Mouse (Mus musculus) liver, embryonic 13.5 days (tissue): Measurements from ENCODE around the gene Dbi. TPM values are rescaled to one million over a fixed set of nuclear protein-coding genes. Genes with fewer than 3 reads are reported as not detected.

Source experiments
- ATAC-seq: fragments of 200-750 bp; cut with Nextera tagmentation; 2 replicates; pipeline ENCODE4 v1.8.0; 2017; ENCODE audit warnings: low read depth, mild to moderate bottlenecking, moderate number of reproducible peaks, moderate library complexity
- DNase-seq: peaks from one replicate; pipeline ENCODE4 v3.0.0; 2022
- H3K27ac ChIP-seq: fragments of 300-500 bp; sonication (generic); 2 replicates; pipeline ENCODE4 v1.5.1; 2015; ENCODE audit warnings: moderate library complexity, mild to moderate bottlenecking, inconsistent platforms
- H3K27me3 ChIP-seq: fragments of 300-500 bp; sonication (generic); 2 replicates; pipeline ENCODE4 v1.6.1; 2015; ENCODE audit warnings: mild to moderate bottlenecking, inconsistent platforms
- H3K36me3 ChIP-seq: fragments of 300-500 bp; sonication (generic); 2 replicates; pipeline ENCODE4 v1.6.1; 2015; ENCODE audit warnings: mild to moderate bottlenecking, inconsistent platforms
- H3K4me1 ChIP-seq: fragments of 300-500 bp; sonication (generic); replicated peaks from 2 replicates; pipeline ENCODE4 v1.6.1; 2015; ENCODE audit warnings: inconsistent platforms
- H3K4me2 ChIP-seq: fragments of 300-500 bp; sonication (generic); 2 replicates; pipeline ENCODE4 v1.6.1; 2015; ENCODE audit warnings: inconsistent platforms, mild to moderate bottlenecking, moderate library complexity
- H3K4me3 ChIP-seq: fragments of 300-500 bp; sonication (generic); replicated peaks from 2 replicates; pipeline ENCODE4 v1.5.1; 2015; ENCODE audit warnings: mild to moderate bottlenecking, inconsistent platforms
- H3K9ac ChIP-seq: fragments of 300-500 bp; sonication (generic); 2 replicates; pipeline ENCODE4 v1.6.1; 2015; ENCODE audit warnings: mild to moderate bottlenecking, inconsistent platforms
- H3K9me3 ChIP-seq: fragments of 300-500 bp; sonication (generic); replicated peaks from 2 replicates; pipeline ENCODE4 v1.6.1; 2016; ENCODE audit warnings: inconsistent platforms
- WGBS: fragments of 180-500 bp; shearing (Covaris S2); methylation state at CpG from one replicate; pipeline ENCODE4 v1.1.7; 2015; ENCODE audit not compliant: insufficient replicate concordance; 5-methylcytosine and 5-hydroxymethylcytosine counted together
- polyA plus RNA-seq: library from polyadenylated mRNA; unstranded; fragments of >200 nt; fragmentation: Nextera tagmentation; extraction: Ambion mirVana; gene quantifications from 2 replicates; pipeline ENCODE4 v1.2.1, GENCODE M21; 2015

The Dbi gene
- polyA plus RNA-seq, 1 experiment from 2014 or later, result 581 TPM

GRCm38 (mm10) chr1:120080632-120081031 is 40.2 kb downstream of the Dbi start:
- H3K9ac ChIP-seq, result no peak overlapping the region
- ATAC-seq (no peak), DNase-seq (no peak)
- H3K4me3 ChIP-seq, result no peak overlapping the region
- peaks cover 12% of the 10 kb centered on the region for H3K4me1 ChIP-seq
- 64% methylated on average over 1 of the region's 1 CpGs for WGBS
- no peak overlapping the region for H3K27ac ChIP-seq
- H3K36me3 ChIP-seq, result no peaks in the 10 kb centered on the region
- no peaks in the 10 kb centered on the region for H3K9me3 ChIP-seq
- no peak overlapping the region for H3K4me2 ChIP-seq
- H3K27me3 ChIP-seq, result no peaks in the 10 kb centered on the region

- no peak overlapping the region for H3K9ac ChIP-seq
- H3K27ac ChIP-seq, result no peak overlapping the region
- no peak for ATAC-seq
- H3K9me3 ChIP-seq, result no peaks in the 10 kb centered on the region
- peaks cover 18% of the 10 kb centered on the region for H3K4me1 ChIP-seq
- H3K36me3 ChIP-seq, result no peaks in the 10 kb centered on the region
- H3K4me2 ChIP-seq, result no peak overlapping the region
- H3K4me3 ChIP-seq, result no peak overlapping the region
- WGBS, result 28% methylated on average over 9 of the region's 9 CpGs
- no peak for DNase-seq
- peaks cover 16% of the 10 kb centered on the region for H3K27me3 ChIP-seq
Measured at GRCm38 (mm10) chr1:120077746-120078410, 43.0 kb downstream of the Dbi start.

GRCm38 (mm10) chr1:120075507-120075906 is 45.4 kb downstream of the Dbi start:
- ATAC-seq, result no peak
- no peaks in the 10 kb centered on the region for H3K36me3 ChIP-seq
- H3K4me1 ChIP-seq, result peaks cover 25% of the 10 kb centered on the region; the same call in 1 of the 2 replicates
- no peak overlapping the region for H3K27ac ChIP-seq
- H3K9me3 ChIP-seq, result no peaks in the 10 kb centered on the region
- WGBS, result 28% methylated on average over 5 of the region's 5 CpGs
- H3K4me3 ChIP-seq, result no peak overlapping the region
- DNase-seq, result no peak
- H3K27me3 ChIP-seq, result peaks cover 21% of the 10 kb centered on the region
- H3K4me2 ChIP-seq, result no peak overlapping the region
- H3K9ac ChIP-seq, result no peak overlapping the region

- no peaks in the 10 kb centered on the region for H3K9me3 ChIP-seq
- H3K36me3 ChIP-seq, result no peaks in the 10 kb centered on the region
- WGBS, result 58% methylated on average over 4 of the region's 4 CpGs
- no peak overlapping the region for H3K4me3 ChIP-seq
- DNase-seq (no peak), ATAC-seq (no peak)
- peaks cover 30% of the 10 kb centered on the region; the same call in 1 of the 2 replicates for H3K4me1 ChIP-seq
- H3K27ac ChIP-seq, result no peak overlapping the region
- H3K27me3 ChIP-seq, result peaks cover 21% of the 10 kb centered on the region
- no peak overlapping the region for H3K4me2 ChIP-seq
- H3K9ac ChIP-seq, result no peak overlapping the region
Measured at GRCm38 (mm10) chr1:120074931-120075330, 45.9 kb downstream of the Dbi start.

GRCm38 (mm10) chr1:120074307-120074702 is 46.6 kb downstream of the Dbi start:
- ATAC-seq (peak; percentile 4; the same call in 1 of the 2 replicates), DNase-seq (no peak)
- Histone ChIP-seq H3K27me3 (peaks cover 21% of the 10 kb centered on the region), H3K27ac (peak overlapping the region; percentile 50), H3K4me2 (peak overlapping the region; percentile 62), H3K4me3 (peak overlapping the region; percentile 51; the same call in 1 of the 2 replicates), H3K4me1 (peaks cover 34% of the 10 kb centered on the region; the same call in 1 of the 2 replicates), H3K9me3 (no peaks in the 10 kb centered on the region), H3K36me3 (no peaks in the 10 kb centered on the region), H3K9ac (no peak overlapping the region)
- WGBS, result 13% methylated on average over 4 of the region's 4 CpGs

GRCm38 (mm10) chr1:120073519-120074306 is 47.2 kb downstream of the Dbi start, which contains the start of gene Tmem37:
TSS of gene Tmem37 (minus strand) at chr1:120074074.
- 2% methylated on average over 40 of the region's 40 CpGs for WGBS
- peak; percentile 79 for ATAC-seq
- H3K27ac ChIP-seq, result peak within 1 kb of the TSS; percentile 64

GRCm38 (mm10) chr1:120072900-120073299 is 48.0 kb downstream of the Dbi start:
- no peaks in the 10 kb centered on the region for H3K9me3 ChIP-seq
- peaks cover 31% of the 10 kb centered on the region; the same call in 1 of the 2 replicates for H3K4me1 ChIP-seq
- WGBS, result 10% methylated on average over 16 of the region's 16 CpGs
- peak overlapping the region; percentile 55; the same call in 1 of the 2 replicates for H3K9ac ChIP-seq
- ATAC-seq, result peak; percentile 30; the same call in 1 of the 2 replicates
- peak overlapping the region; percentile 64 for H3K27ac ChIP-seq
- peaks cover 21% of the 10 kb centered on the region for H3K27me3 ChIP-seq
- peak overlapping the region; percentile 62 for H3K4me2 ChIP-seq
- no peak for DNase-seq
- peak overlapping the region; percentile 51 for H3K4me3 ChIP-seq
- 0 out of 2 replicates have a peak, but pooled peaks cover 2% of the 10 kb centered on the region for H3K36me3 ChIP-seq

More at GRCm38 (mm10) chr1:120073519-120074306, 47.2 kb downstream of the Dbi start, which contains the start of gene Tmem37:
- Histone ChIP-seq H3K4me3 (peak within 1 kb of the TSS; percentile 51), H3K36me3 (no peaks in the 10 kb centered on the region), H3K9me3 (no peaks in the 10 kb centered on the region), H3K9ac (peak within 1 kb of the TSS; percentile 55; the same call in 1 of the 2 replicates), H3K4me2 (peak within 1 kb of the TSS; percentile 62), H3K4me1 (peaks cover 34% of the 10 kb centered on the region; the same call in 1 of the 2 replicates), H3K27me3 (peaks cover 21% of the 10 kb centered on the region)
- DNase-seq, result peak; percentile 6

- Histone ChIP-seq H3K27me3 (peaks cover 21% of the 10 kb centered on the region), H3K9me3 (no peaks in the 10 kb centered on the region), H3K4me3 (no peak overlapping the region), H3K9ac (no peak overlapping the region), H3K36me3 (0 out of 2 replicates have a peak, but pooled peaks cover 6% of the 10 kb centered on the region), H3K27ac (no peak overlapping the region), H3K4me2 (no peak overlapping the region), H3K4me1 (peaks cover 35% of the 10 kb centered on the region; the same call in 1 of the 2 replicates)
- ATAC-seq, result no peak
- DNase-seq, result no peak
- 69% methylated on average over 4 of the region's 4 CpGs for WGBS
Measured at GRCm38 (mm10) chr1:120071133-120071532, 49.7 kb downstream of the Dbi start.

- DNase-seq, result no peak
- WGBS, result 65% methylated on average over 6 of the region's 6 CpGs
- Histone ChIP-seq H3K27me3 (peaks cover 21% of the 10 kb centered on the region), H3K9me3 (no peaks in the 10 kb centered on the region), H3K4me2 (no peak overlapping the region), H3K9ac (no peak overlapping the region), H3K36me3 (0 out of 2 replicates have a peak, but pooled peaks cover 6% of the 10 kb centered on the region), H3K4me3 (no peak overlapping the region), H3K4me1 (peaks cover 40% of the 10 kb centered on the region), H3K27ac (no peak overlapping the region)
- ATAC-seq, result no peak
Measured at GRCm38 (mm10) chr1:120070168-120070567, 50.7 kb downstream of the Dbi start.

GRCm38 (mm10) chr1:120069120-120069519 is 51.8 kb downstream of the Dbi start:
- H3K36me3 ChIP-seq, result 0 out of 2 replicates have a peak, but pooled peaks cover 6% of the 10 kb centered on the region
- no peak overlapping the region for H3K4me2 ChIP-seq
- H3K27ac ChIP-seq, result no peak overlapping the region
- ATAC-seq (no peak), DNase-seq (no peak)
- peaks cover 45% of the 10 kb centered on the region for H3K4me1 ChIP-seq
- no peak overlapping the region for H3K4me3 ChIP-seq
- H3K9ac ChIP-seq, result no peak overlapping the region
- no peaks in the 10 kb centered on the region for H3K9me3 ChIP-seq
- H3K27me3 ChIP-seq, result peaks cover 17% of the 10 kb centered on the region
- WGBS, result 58% methylated on average over 5 of the region's 5 CpGs

- DNase-seq (no peak), ATAC-seq (no peak)
- Histone ChIP-seq H3K27ac (peak overlapping the region; percentile 39; the same call in 1 of the 2 replicates), H3K4me3 (no peak overlapping the region), H3K9ac (no peak overlapping the region), H3K27me3 (no peaks in the 10 kb centered on the region), H3K4me1 (peaks cover 42% of the 10 kb centered on the region), H3K4me2 (no peak overlapping the region), H3K36me3 (0 out of 2 replicates have a peak, but pooled peaks cover 6% of the 10 kb centered on the region), H3K9me3 (no peaks in the 10 kb centered on the region)
- WGBS, result 43% methylated on average over 3 of the region's 3 CpGs
Measured at GRCm38 (mm10) chr1:120066625-120067024, 54.3 kb downstream of the Dbi start.
